Mouse (Mus musculus) gastrocnemius, adult 2 months (tissue): ENCODE data around the gene Scai. TPM values are rescaled to one million over a fixed set of nuclear protein-coding genes. Genes with fewer than 3 reads are reported as not detected.
A peak's percentile ranks its signal among the peaks of the same experiment; 100 is the strongest.

ENCODE experiments used
- DNase-seq: peaks from one replicate; pipeline ENCODE4 v3.0.0; 2022
- H3K27ac ChIP-seq: fragments of 200-600 bp; 2 replicates; pipeline ENCODE4 v1.8.1; 2022; ENCODE audit warnings: mild to moderate bottlenecking
- H3K4me3 ChIP-seq: fragments of 200-600 bp; 2 replicates; pipeline ENCODE4 v1.8.1; 2022; ENCODE audit warnings: mild to moderate bottlenecking, moderate library complexity
- CTCF ChIP-seq: fragments of 200-600 bp; IDR thresholded peaks from 2 replicates; pipeline ENCODE4 v1.8.1; 2022; ENCODE audit warnings: antibody characterized with exemption, mild to moderate bottlenecking, moderate library complexity
- intact Hi-C: fragments of 180-260 bp; cut with DNase I; formaldehyde crosslinking; loops from one replicate; pipeline ENCODE4 v1.15.1; 2025
- total RNA-seq, 2 experiments: library from RNA; stranded (reverse); gene quantifications; 2 replicates each; pipeline ENCODE4 v1.2.3; 2021

The Scai gene
- total RNA-seq, 2 experiments from 2014 or later: 2.7 to 3.0 TPM

GRCm38 (mm10) chr2:39183587-39183986 is 6.9 kb downstream of the Scai start:
- intact Hi-C loops: no loop called here
- no peak overlapping the region for H3K4me3 ChIP-seq
- no peak for TF ChIP-seq CTCF
- DNase-seq: no peak
- H3K27ac ChIP-seq: no peak overlapping the region

GRCm38 (mm10) chr2:39160996-39161395 is 29.5 kb downstream of the Scai start:
- Histone ChIP-seq H3K27ac (no peak overlapping the region), H3K4me3 (no peak overlapping the region)
- intact Hi-C loops: no loop called here
- TF ChIP-seq CTCF: no peak
- DNase-seq: no peak

- intact Hi-C loops: no loop called here
- TF ChIP-seq CTCF: no peak
- DNase-seq: no peak
- H3K4me3 ChIP-seq: no peak overlapping the region
- no peak overlapping the region for H3K27ac ChIP-seq
These were observed 32.6 kb downstream of the Scai start for GRCm38 (mm10) chr2:39157916-39158315.

- DNase-seq: no peak
- H3K27ac ChIP-seq: no peak overlapping the region
- intact Hi-C loops: no loop called here
- H3K4me3 ChIP-seq: no peak overlapping the region
- TF ChIP-seq CTCF: no peak
These were observed 33.7 kb downstream of the Scai start for GRCm38 (mm10) chr2:39156821-39157220.

- intact Hi-C loops: no loop called here
- Histone ChIP-seq H3K27ac (no peak overlapping the region), H3K4me3 (no peak overlapping the region)
- TF ChIP-seq CTCF: no peak
- DNase-seq: no peak
These were observed 39.6 kb downstream of the Scai start for GRCm38 (mm10) chr2:39150943-39151342.

GRCm38 (mm10) chr2:39148075-39148474 is 42.5 kb downstream of the Scai start:
- H3K27ac ChIP-seq: no peak overlapping the region
- no peak for DNase-seq
- no peak overlapping the region for H3K4me3 ChIP-seq
- intact Hi-C loops: no loop called here
- no peak for TF ChIP-seq CTCF

GRCm38 (mm10) chr2:39146469-39146868 is 44.1 kb downstream of the Scai start:
- intact Hi-C loops: no loop called here
- no peak for DNase-seq
- TF ChIP-seq CTCF: no peak
- Histone ChIP-seq H3K4me3 (no peak overlapping the region), H3K27ac (no peak overlapping the region)

GRCm38 (mm10) chr2:39142357-39142948 is 48.1 kb downstream of the Scai start:
- no peak for TF ChIP-seq CTCF
- no peak for DNase-seq
- intact Hi-C loops: no loop called here
- H3K27ac ChIP-seq: no peak overlapping the region
- H3K4me3 ChIP-seq: no peak overlapping the region

GRCm38 (mm10) chr2:39140586-39141455 is 49.7 kb downstream of the Scai start:
- Histone ChIP-seq H3K4me3 (peak overlapping the region; percentile 58), H3K27ac (peak overlapping the region; percentile 61)
- DNase-seq: peak; percentile 55
- intact Hi-C loops: no loop called here
- no peak for TF ChIP-seq CTCF

- no peak for DNase-seq
- Histone ChIP-seq H3K27ac (no peak overlapping the region), H3K4me3 (no peak overlapping the region)
- intact Hi-C loops: no loop called here
- no peak for TF ChIP-seq CTCF
These were observed 60.8 kb downstream of the Scai start for GRCm38 (mm10) chr2:39129526-39130326.

GRCm38 (mm10) chr2:39124167-39124566 is 66.4 kb downstream of the Scai start:
- no peak for DNase-seq
- no peak for TF ChIP-seq CTCF
- no peak overlapping the region for H3K27ac ChIP-seq
- H3K4me3 ChIP-seq: no peak overlapping the region
- intact Hi-C loops: no loop called here

- TF ChIP-seq CTCF: no peak
- Histone ChIP-seq H3K4me3 (no peak overlapping the region), H3K27ac (no peak overlapping the region)
- DNase-seq: no peak
- intact Hi-C loops: no loop called here
These were observed 69.4 kb downstream of the Scai start for GRCm38 (mm10) chr2:39121137-39121536.

- H3K4me3 ChIP-seq: no peak overlapping the region
- no peak for DNase-seq
- no peak for TF ChIP-seq CTCF
- intact Hi-C loops: no loop called here
- no peak overlapping the region for H3K27ac ChIP-seq
These were observed 74.0 kb downstream of the Scai start for GRCm38 (mm10) chr2:39116583-39116982.
